Comparison of ENCODE assay signal across 9 mouse cellular contexts in the genomic region with DNA sequence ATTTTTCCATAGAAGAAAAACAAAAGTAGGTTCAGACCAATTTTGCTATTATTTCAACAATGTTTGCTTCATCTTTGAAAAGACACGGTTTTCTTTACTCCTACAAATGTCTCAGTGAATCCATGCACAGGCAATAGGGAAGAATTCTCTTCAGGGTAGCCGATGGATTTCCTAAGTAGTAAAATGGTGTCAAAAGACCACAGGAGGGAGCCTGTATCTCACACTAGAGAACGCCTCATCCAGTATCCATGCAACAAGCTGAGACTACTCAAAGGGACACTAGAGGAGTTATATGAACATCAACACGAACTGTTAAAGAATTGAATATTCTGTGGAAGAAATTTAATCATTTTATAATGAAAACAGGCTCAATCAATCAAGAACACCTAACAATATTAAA.
DNase-seq lines count a peak whose midpoint lies in the region; ATAC-seq lines count a peak whose summit lies in the region.
"Had no signal": no experiment of that assay in that cellular context is flagged by ENCODE, and none has a peak within 500 bp of the region (broad histone marks: within the 10 kb centered on the region; RNA-seq: fewer than 3 reads in every experiment).

No protein-coding gene starts in this region.

- peak; percentile 57; the same call in 1 of the 2 replicates for ATAC-seq in embryonic facial prominence, embryonic 14.5 days (ENCODE audit: low read depth)

- peak; percentile 9 to 15 for DNase-seq in heart, postnatal 10 days
- no peak for DNase-seq in heart, postnatal 36 days
- DNase-seq in 416B (ENCODE audit: low read depth) = peak; percentile 21
- peak; percentile 73 for DNase-seq in embryonic facial prominence, embryonic 14.5 days (ENCODE audit: low spot score)
- DNase-seq in left cerebral cortex, postnatal 4 days = peak; percentile 1
- no peak for DNase-seq in gastrocnemius, postnatal 25 days
- DNase-seq in cerebellum, postnatal 4 days (ENCODE audit: low spot score in 2 of 2) = no peak
- no peak for DNase-seq in lung, postnatal 14 days

- no peaks in the 10 kb centered on the region for H3K27me3 ChIP-seq in embryonic facial prominence, embryonic 14.5 days (replicated peaks; ENCODE audit: control insufficient read depth, insufficient read depth, low read length)

- no peaks in the 10 kb centered on the region for H3K4me1 ChIP-seq in embryonic facial prominence, embryonic 14.5 days (ENCODE audit: control insufficient read depth, insufficient read depth, low read length)
- H3K4me1 ChIP-seq: heart, embryonic 10.5 days had no signal

- H3K4me2 ChIP-seq in embryonic facial prominence, embryonic 14.5 days (ENCODE audit: low read depth, low read length) = no peak overlapping the region

- 37% methylated on average over 4 of the region's 4 CpGs for WGBS in embryonic facial prominence, embryonic 14.5 days

- no peaks in the 10 kb centered on the region for H3K36me3 ChIP-seq in embryonic facial prominence, embryonic 14.5 days (ENCODE audit: control insufficient read depth, insufficient read depth, low read length)
- H3K36me3 ChIP-seq: heart, embryonic 10.5 days had no signal

- intact Hi-C loops in heart, postnatal 10 days (cut with DNase I) = no loop called here
- intact Hi-C loops in heart, postnatal 36 days (cut with DNase I) = loop anchor here (5.0 kb wide), 1 partner anchor 553 kb away; no protein-coding TSS in a partner anchor
- intact Hi-C loops in left cerebral cortex, postnatal 4 days (cut with DNase I) = loop anchor here (2.0 kb wide), 1 partner anchor 553 kb away; no protein-coding TSS in a partner anchor

- no peaks in the 10 kb centered on the region for H3K9me3 ChIP-seq in embryonic facial prominence, embryonic 14.5 days (ENCODE audit: control insufficient read depth, low read length)
- H3K9me3 ChIP-seq: heart, embryonic 10.5 days had no signal

- H3K9ac ChIP-seq in embryonic facial prominence, embryonic 14.5 days (ENCODE audit: low read depth, low read length) = no peak overlapping the region

- H3K4me3 ChIP-seq in embryonic facial prominence, embryonic 14.5 days (ENCODE audit: low read depth, low read length) = no peak overlapping the region
- H3K4me3 ChIP-seq: heart, embryonic 10.5 days had no signal

- no peak overlapping the region for H3K27ac ChIP-seq in embryonic facial prominence, embryonic 14.5 days (replicated peaks; ENCODE audit: low read depth, low read length)
- H3K27ac ChIP-seq: heart, embryonic 10.5 days had no signal

Comparison
In these comparisons a context has a peak if more than half of its experiments do, and no peak if none do; other contexts are left out.
1. DNase-seq: peak in heart, postnatal 10 days (2 of 2), 416B (single experiment), embryonic facial prominence, embryonic 14.5 days (single experiment) and left cerebral cortex, postnatal 4 days (single experiment); none in heart, postnatal 36 days (0 of 2), gastrocnemius, postnatal 25 days (single experiment), cerebellum, postnatal 4 days (0 of 2) and lung, postnatal 14 days (single experiment).